Mouse (Mus musculus) left cerebral cortex, adult 9 months (tissue): ENCODE data around the gene Nup188.
A peak's percentile ranks its signal among the peaks of the same experiment; 100 is the strongest.

Source experiments
- DNase-seq, 2 experiments: peaks; one replicate each; pipeline ENCODE4 v3.0.0; 2022; ENCODE audit warnings: low spot score in 2 of 2

Nup188 gene

GRCm38 (mm10) chr2:30285004-30285403 is 1.2 kb upstream of the Nup188 start:
- no peak for DNase-seq

GRCm38 (mm10) chr2:30285416-30286181 is 598 bp upstream of the Nup188 start:
- DNase-seq: no peak

- no peak for DNase-seq
Observed at GRCm38 (mm10) chr2:30287027-30287373, 803 bp downstream of the Nup188 start.

- no peak for DNase-seq
Observed at GRCm38 (mm10) chr2:30299525-30299924, 13.3 kb downstream of the Nup188 start.

- DNase-seq: no peak
Observed at GRCm38 (mm10) chr2:30299966-30300365, 13.8 kb downstream of the Nup188 start.

- no peak for DNase-seq
Observed at GRCm38 (mm10) chr2:30306087-30306486, 19.9 kb downstream of the Nup188 start.

- DNase-seq: no peak
Observed at GRCm38 (mm10) chr2:30309351-30309750, 23.2 kb downstream of the Nup188 start.

GRCm38 (mm10) chr2:30311481-30311880 is 25.3 kb downstream of the Nup188 start:
- DNase-seq: peak in 1 of 2 experiments; percentile 18

GRCm38 (mm10) chr2:30316136-30316535 is 29.9 kb downstream of the Nup188 start:
- no peak for DNase-seq

GRCm38 (mm10) chr2:30316955-30317354 is 30.8 kb downstream of the Nup188 start:
- peak in 1 of 2 experiments; percentile 21 for DNase-seq

- DNase-seq: no peak
Observed at GRCm38 (mm10) chr2:30319260-30319659, 33.1 kb downstream of the Nup188 start.

- no peak for DNase-seq
Observed at GRCm38 (mm10) chr2:30323111-30323510, 36.9 kb downstream of the Nup188 start.

- DNase-seq: no peak
Observed at GRCm38 (mm10) chr2:30325296-30325695, 39.1 kb downstream of the Nup188 start.

GRCm38 (mm10) chr2:30327276-30327675 is 41.1 kb downstream of the Nup188 start:
- no peak for DNase-seq

- no peak for DNase-seq
Observed at GRCm38 (mm10) chr2:30328791-30329190, 42.6 kb downstream of the Nup188 start.

GRCm38 (mm10) chr2:30335324-30335723 is 49.1 kb downstream of the Nup188 start:
- no peak for DNase-seq

GRCm38 (mm10) chr2:30336174-30336915 is 50.1 kb downstream of the Nup188 start:
- DNase-seq: peak in 1 of 2 experiments; percentile 47

- no peak for DNase-seq
Observed at GRCm38 (mm10) chr2:30337179-30337578, 51.0 kb downstream of the Nup188 start.

GRCm38 (mm10) chr2:30342061-30342460 is 55.9 kb downstream of the Nup188 start:
- no peak for DNase-seq

- no peak for DNase-seq
Observed at GRCm38 (mm10) chr2:30342544-30342943, 56.3 kb downstream of the Nup188 start.

- peak in 1 of 2 experiments; percentile 36 for DNase-seq
Observed at GRCm38 (mm10) chr2:30343601-30344137, 57.5 kb downstream of the Nup188 start.

GRCm38 (mm10) chr2:30345971-30346676 is 59.9 kb downstream of the Nup188 start:
- DNase-seq: no peak
